Mouse (Mus musculus): ENCODE results near the gene Duxf3. TPM values are rescaled to one million over a fixed set of nuclear protein-coding genes. Genes with fewer than 3 reads are reported as not detected.
"Not testable (repeated sequence)": the region's sequence is repeated elsewhere in the genome, so short reads cannot be mapped to it uniquely, and the experiment has no call there.

Gene Duxf3
- total and polyA plus RNA-seq, 2 experiments from 2014 or later, result not detected

DNA sequence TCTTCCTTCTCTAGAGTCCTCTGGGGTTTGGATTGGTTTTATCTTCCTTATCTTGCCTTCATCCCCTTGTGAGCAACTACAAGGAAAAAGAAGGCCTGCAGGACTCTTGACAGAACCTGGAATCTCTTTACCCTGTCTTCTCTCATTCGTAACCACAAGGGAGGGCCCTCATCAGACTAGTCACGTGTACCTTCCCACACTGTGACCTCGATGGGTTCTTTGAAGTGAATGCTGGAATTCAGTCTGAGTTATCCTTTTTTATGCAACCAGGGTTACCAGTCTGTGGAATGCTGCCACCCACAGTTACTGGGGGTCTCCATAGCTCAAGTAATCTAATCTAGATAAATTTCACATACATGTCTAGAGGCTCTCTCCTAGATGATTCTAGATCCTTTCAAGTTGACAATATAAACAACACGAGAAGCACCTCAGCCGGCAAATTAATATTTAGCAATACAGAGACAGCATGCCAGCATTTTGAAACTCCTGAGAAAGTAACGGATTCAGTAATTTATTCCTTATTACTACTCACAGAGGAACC lies 22.2 kb upstream of the Duxf3 start:
- Histone ChIP-seq H3K36me3 (replicated peaks; ENCODE audit: control insufficient read depth, insufficient read depth, low read length) (0 out of 2 replicates have a peak, but pooled peaks cover 9% of the 10 kb centered on the region), H3K4me1 (ENCODE audit: control insufficient read depth, insufficient read depth) (peaks cover 9% of the 10 kb centered on the region; the same call in 1 of the 2 replicates), H3K27ac (ENCODE audit: low read depth) (no peak overlapping the region), H3K27me3 (ENCODE audit: control insufficient read depth, insufficient read depth, low read length) (no peaks in the 10 kb centered on the region), H3K4me2 (ENCODE audit: low read depth, low read length) (peak overlapping the region; percentile 68), H3K9me3 (replicated peaks; ENCODE audit: control insufficient read depth, low read length) (no peaks in the 10 kb centered on the region), H3K9ac (replicated peaks; ENCODE audit: low read depth, low read length) (0 out of 2 replicates have a peak overlapping the region, but pooled peaks have one; percentile 69), H3K4me3 (ENCODE audit: low read depth, low read length) (peak overlapping the region; percentile 89)
- ATAC-seq (ENCODE audit: insufficient read depth, low read depth), result no peak
- 34% methylated on average over 6 of the region's 6 CpGs for WGBS
- TF ChIP-seq EP300 (IDR thresholded peaks at IDR 0.05; ENCODE audit: low read depth), result no peak
- no peak for TF ChIP-seq CTCF (IDR thresholded peaks at IDR 0.05; ENCODE audit: low read depth)
- no peak for DNase-seq (ENCODE audit: low spot score)

DNA sequence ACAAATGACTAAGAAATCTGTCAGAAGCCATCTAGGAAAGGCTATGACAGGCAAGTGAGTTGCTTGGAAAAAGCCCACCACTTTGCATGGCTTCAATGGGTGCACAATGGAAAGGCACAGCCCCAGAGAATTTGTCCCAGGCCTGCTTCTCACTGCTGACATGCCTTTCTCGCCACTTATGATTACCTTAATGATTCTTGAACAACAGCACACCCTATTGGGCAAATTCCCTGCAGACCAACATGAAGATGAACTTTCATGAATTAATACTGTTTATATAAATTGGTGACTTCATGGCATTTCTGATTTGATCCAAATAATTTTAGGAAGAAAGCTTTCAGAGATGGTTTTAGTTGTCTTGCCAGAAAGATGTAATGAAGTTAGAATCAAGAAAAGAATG lies 17.1 kb upstream of the Duxf3 start:
- H3K9me3 ChIP-seq (replicated peaks; ENCODE audit: control insufficient read depth, low read length), result no peaks in the 10 kb centered on the region
- DNase-seq (ENCODE audit: low spot score) (no peak), ATAC-seq (ENCODE audit: insufficient read depth, low read depth) (no peak)
- H3K4me2 ChIP-seq (ENCODE audit: low read depth, low read length), result no peak overlapping the region
- 28% methylated on average over 1 of the region's 1 CpGs for WGBS
- H3K9ac ChIP-seq (replicated peaks; ENCODE audit: low read depth, low read length), result no peak overlapping the region
- H3K36me3 ChIP-seq (replicated peaks; ENCODE audit: control insufficient read depth, insufficient read depth, low read length), result no peaks in the 10 kb centered on the region
- H3K4me1 ChIP-seq (ENCODE audit: control insufficient read depth, insufficient read depth), result peaks cover 3% of the 10 kb centered on the region; the same call in 1 of the 2 replicates
- no peaks in the 10 kb centered on the region for H3K27me3 ChIP-seq (ENCODE audit: control insufficient read depth, insufficient read depth, low read length)
- H3K4me3 ChIP-seq (ENCODE audit: low read depth, low read length), result no peak overlapping the region
- H3K27ac ChIP-seq (ENCODE audit: low read depth), result no peak overlapping the region
- TF ChIP-seq EP300 (IDR thresholded peaks at IDR 0.05; ENCODE audit: low read depth), result no peak
- 0 out of 2 replicates have a peak, but pooled peaks have one; percentile 1 for TF ChIP-seq CTCF (IDR thresholded peaks at IDR 0.05; ENCODE audit: low read depth)

- not testable (repeated sequence) for H3K4me1 ChIP-seq (ENCODE audit: control insufficient read depth, insufficient read depth); H3K27me3 ChIP-seq (ENCODE audit: control insufficient read depth, insufficient read depth, low read length); H3K9ac ChIP-seq (replicated peaks; ENCODE audit: low read depth, low read length); H3K4me3 ChIP-seq (ENCODE audit: low read depth, low read length); H3K4me2 ChIP-seq (ENCODE audit: low read depth, low read length); H3K27ac ChIP-seq (ENCODE audit: low read depth); DNase-seq (ENCODE audit: low spot score); H3K36me3 ChIP-seq (replicated peaks; ENCODE audit: control insufficient read depth, insufficient read depth, low read length); H3K9me3 ChIP-seq (replicated peaks; ENCODE audit: control insufficient read depth, low read length)
- ATAC-seq (ENCODE audit: insufficient read depth, low read depth), result peak; percentile 78
- 69% methylated on average over 7 of the region's 8 CpGs for WGBS
Observed at GRCm38 (mm10) chr10:58238984-58239740, 6.7 kb upstream of the Duxf3 start.

DNA sequence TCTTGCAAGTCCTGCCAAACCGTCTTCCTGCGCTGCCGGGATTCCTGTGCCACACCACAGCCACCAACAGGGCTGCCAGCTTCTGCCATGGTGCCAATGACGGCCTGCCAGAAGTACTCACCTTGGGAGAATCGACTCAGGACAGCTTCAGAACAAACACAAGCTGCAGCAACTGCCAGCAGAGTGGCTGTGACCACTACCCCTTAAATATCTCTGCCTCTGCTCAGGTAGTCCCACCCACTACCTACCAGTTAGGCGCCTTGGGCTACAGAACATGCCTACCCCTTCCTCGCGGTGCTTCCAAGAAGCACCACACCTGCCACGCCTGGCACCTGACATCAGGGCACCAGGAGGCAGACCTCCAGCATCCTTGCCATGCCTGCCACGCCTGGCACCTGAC lies 4.1 kb upstream of the Duxf3 start, which contains the start of gene Gm4981:
Gene Gm4981, minus strand, starts transcription at position 89 of the 400 bp plus-strand sequence.
- DNase-seq (ENCODE audit: low spot score) (no peak), ATAC-seq (ENCODE audit: insufficient read depth, low read depth) (no peak)
- Histone ChIP-seq H3K4me1 (ENCODE audit: control insufficient read depth, insufficient read depth) (no peaks in the 10 kb centered on the region), H3K9me3 (replicated peaks; ENCODE audit: control insufficient read depth, low read length) (peaks cover 10% of the 10 kb centered on the region), H3K27ac (ENCODE audit: low read depth) (no peak within 1 kb of the TSS), H3K27me3 (ENCODE audit: control insufficient read depth, insufficient read depth, low read length) (no peaks in the 10 kb centered on the region), H3K9ac (replicated peaks; ENCODE audit: low read depth, low read length) (no peak within 1 kb of the TSS), H3K4me2 (ENCODE audit: low read depth, low read length) (no peak within 1 kb of the TSS), H3K36me3 (replicated peaks; ENCODE audit: control insufficient read depth, insufficient read depth, low read length) (no peaks in the 10 kb centered on the region), H3K4me3 (ENCODE audit: low read depth, low read length) (no peak within 1 kb of the TSS)
- TF ChIP-seq CTCF (IDR thresholded peaks at IDR 0.05; ENCODE audit: low read depth) (no peak), EP300 (IDR thresholded peaks at IDR 0.05; ENCODE audit: low read depth) (no peak)
- 76% methylated on average over 10 of the region's 10 CpGs for WGBS

- H3K36me3 ChIP-seq (replicated peaks; ENCODE audit: control insufficient read depth, insufficient read depth, low read length); ATAC-seq (ENCODE audit: insufficient read depth, low read depth); H3K4me1 ChIP-seq (ENCODE audit: control insufficient read depth, insufficient read depth); DNase-seq (ENCODE audit: low spot score); H3K9ac ChIP-seq (replicated peaks; ENCODE audit: low read depth, low read length); H3K27ac ChIP-seq (ENCODE audit: low read depth); H3K27me3 ChIP-seq (ENCODE audit: control insufficient read depth, insufficient read depth, low read length); H3K4me3 ChIP-seq (ENCODE audit: low read depth, low read length); H3K4me2 ChIP-seq (ENCODE audit: low read depth, low read length): not testable (repeated sequence)
- 63% methylated on average over 4 of the region's 4 CpGs for WGBS
- peaks cover 11% of the 10 kb centered on the region for H3K9me3 ChIP-seq (replicated peaks; ENCODE audit: control insufficient read depth, low read length)
Observed at GRCm38 (mm10) chr10:58234985-58235384, 2.5 kb upstream of the Duxf3 start.

DNA sequence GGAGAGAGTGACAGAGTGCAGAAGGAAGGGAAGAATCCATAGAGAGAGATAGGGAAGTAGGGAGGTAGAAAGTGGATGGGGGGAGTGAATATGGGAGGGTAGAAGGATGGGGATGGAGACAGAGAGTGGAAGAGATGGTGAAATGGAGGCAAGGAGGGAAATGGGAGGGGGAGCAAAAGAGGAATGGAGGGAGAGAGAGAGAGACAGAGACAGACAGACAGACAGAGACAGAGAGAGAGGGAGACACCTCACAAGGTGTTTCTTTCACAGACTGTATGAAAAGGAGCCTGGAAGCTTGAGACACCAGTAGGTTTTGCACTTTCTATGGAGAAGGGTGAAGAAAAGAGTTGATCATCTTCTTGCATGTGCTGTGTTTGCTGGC lies 1.3 kb upstream of the Duxf3 start:
- not testable (repeated sequence) for ATAC-seq (ENCODE audit: insufficient read depth, low read depth)
- H3K9me3 ChIP-seq (replicated peaks; ENCODE audit: control insufficient read depth, low read length), result peaks cover 11% of the 10 kb centered on the region

DNA sequence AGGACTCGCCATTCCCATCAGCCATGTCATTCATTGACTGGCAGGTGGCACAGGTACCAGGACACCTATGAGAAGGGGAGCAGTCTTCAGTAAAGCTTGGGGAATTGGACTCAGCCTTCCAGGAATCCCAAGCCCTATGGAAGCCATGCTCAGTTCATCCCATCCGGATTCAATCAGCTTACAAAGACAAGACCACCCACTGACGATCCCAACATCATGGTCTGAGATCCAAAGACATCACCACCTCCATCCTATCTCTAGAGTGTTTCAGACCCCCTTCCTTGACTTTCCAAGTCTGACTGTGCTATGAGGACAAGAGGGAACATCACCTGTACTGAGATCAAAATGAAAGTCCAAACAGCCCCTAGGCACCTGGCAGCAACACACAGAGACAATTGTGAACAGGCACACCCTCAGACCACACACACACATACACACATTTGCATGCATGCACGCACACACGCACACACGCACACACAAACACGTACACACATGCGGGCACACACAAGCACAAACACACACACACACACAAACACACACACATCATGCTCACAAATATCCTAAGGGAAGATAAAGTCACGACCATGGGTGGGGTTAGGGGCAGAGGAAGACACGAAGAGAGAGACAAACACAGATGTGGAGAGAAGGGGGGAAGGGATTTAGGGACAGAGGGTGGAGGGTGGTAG lies 722 bp upstream of the Duxf3 start:
- not testable (repeated sequence) for H3K9ac ChIP-seq (replicated peaks; ENCODE audit: low read depth, low read length); DNase-seq (ENCODE audit: low spot score); H3K4me2 ChIP-seq (ENCODE audit: low read depth, low read length); H3K27me3 ChIP-seq (ENCODE audit: control insufficient read depth, insufficient read depth, low read length); H3K4me3 ChIP-seq (ENCODE audit: low read depth, low read length); H3K4me1 ChIP-seq (ENCODE audit: control insufficient read depth, insufficient read depth); H3K27ac ChIP-seq (ENCODE audit: low read depth); H3K36me3 ChIP-seq (replicated peaks; ENCODE audit: control insufficient read depth, insufficient read depth, low read length)
- peak; percentile 54 for ATAC-seq (ENCODE audit: insufficient read depth, low read depth)
- WGBS, result 70% methylated on average over 9 of the region's 10 CpGs
- H3K9me3 ChIP-seq (replicated peaks; ENCODE audit: control insufficient read depth, low read length), result peaks cover 11% of the 10 kb centered on the region

More for the DNA sequence above, 1.3 kb upstream of the Duxf3 start:
- H3K27ac ChIP-seq (ENCODE audit: low read depth); H3K4me3 ChIP-seq (ENCODE audit: low read depth, low read length); DNase-seq (ENCODE audit: low spot score); H3K27me3 ChIP-seq (ENCODE audit: control insufficient read depth, insufficient read depth, low read length); H3K4me2 ChIP-seq (ENCODE audit: low read depth, low read length); H3K9ac ChIP-seq (replicated peaks; ENCODE audit: low read depth, low read length); H3K4me1 ChIP-seq (ENCODE audit: control insufficient read depth, insufficient read depth); H3K36me3 ChIP-seq (replicated peaks; ENCODE audit: control insufficient read depth, insufficient read depth, low read length): not testable (repeated sequence)
